Mouse (Mus musculus) intestine, embryonic 16.5 days (tissue): ENCODE data around the gene Nr4a3. TPM values are rescaled to one million over a fixed set of nuclear protein-coding genes. Genes with fewer than 3 reads are reported as not detected.

Experiments
- ATAC-seq: fragments of 200-750 bp; cut with Nextera tagmentation; 2 replicates; pipeline ENCODE4 v1.8.0; 2017; ENCODE audit warnings: moderate TSS enrichment, moderate library complexity
- H3K27ac ChIP-seq: fragments of 300-500 bp; sonication (generic); 2 replicates; pipeline ENCODE4 v1.5.1; 2014; ENCODE audit warnings: mild to moderate bottlenecking, low read length
- H3K27me3 ChIP-seq: fragments of 300-500 bp; sonication (generic); replicated peaks from 2 replicates; pipeline ENCODE4 v1.6.1; 2014; ENCODE audit warnings: low read length, control low read depth, mixed read lengths; ENCODE audit not compliant: control insufficient read depth, insufficient read depth
- H3K36me3 ChIP-seq: fragments of 300-500 bp; sonication (generic); 2 replicates; pipeline ENCODE4 v1.6.1; 2014; ENCODE audit warnings: low read length, control low read depth; ENCODE audit not compliant: control insufficient read depth, insufficient read depth
- H3K4me1 ChIP-seq: fragments of 300-500 bp; sonication (generic); 2 replicates; pipeline ENCODE4 v1.6.1; 2014; ENCODE audit warnings: low read length, control low read depth, mixed read lengths; ENCODE audit not compliant: control insufficient read depth, insufficient read depth
- H3K4me2 ChIP-seq: fragments of 300-500 bp; sonication (generic); 2 replicates; pipeline ENCODE4 v1.6.1; 2014; ENCODE audit warnings: low read depth, low read length, control low read depth
- H3K4me3 ChIP-seq: fragments of 300-500 bp; sonication (generic); 2 replicates; pipeline ENCODE4 v1.5.1; 2014; ENCODE audit warnings: mild to moderate bottlenecking, low read length
- H3K9ac ChIP-seq: fragments of 300-500 bp; sonication (generic); 2 replicates; pipeline ENCODE4 v1.6.1; 2014; ENCODE audit warnings: low read depth, low read length
- H3K9me3 ChIP-seq: fragments of 300-500 bp; sonication (generic); 2 replicates; pipeline ENCODE4 v1.6.1; 2016; ENCODE audit warnings: low read length, control low read depth; ENCODE audit not compliant: control insufficient read depth
- WGBS: fragments of 180-500 bp; shearing (Covaris S2); extraction: QIAGEN DNeasy Blood & Tissue Kit; methylation state at CpG from one replicate; pipeline ENCODE4 v1.1.7; 2014; 5-methylcytosine and 5-hydroxymethylcytosine counted together
- polyA plus RNA-seq: library from polyadenylated mRNA; unstranded; fragments of >200 nt; fragmentation: Nextera tagmentation; extraction: Ambion mirVana; gene quantifications from 2 replicates; pipeline ENCODE4 v1.2.1, GENCODE M21; 2015

The Nr4a3 gene
- polyA plus RNA-seq, 1 experiment from 2014 or later: 0.16 TPM

DNA sequence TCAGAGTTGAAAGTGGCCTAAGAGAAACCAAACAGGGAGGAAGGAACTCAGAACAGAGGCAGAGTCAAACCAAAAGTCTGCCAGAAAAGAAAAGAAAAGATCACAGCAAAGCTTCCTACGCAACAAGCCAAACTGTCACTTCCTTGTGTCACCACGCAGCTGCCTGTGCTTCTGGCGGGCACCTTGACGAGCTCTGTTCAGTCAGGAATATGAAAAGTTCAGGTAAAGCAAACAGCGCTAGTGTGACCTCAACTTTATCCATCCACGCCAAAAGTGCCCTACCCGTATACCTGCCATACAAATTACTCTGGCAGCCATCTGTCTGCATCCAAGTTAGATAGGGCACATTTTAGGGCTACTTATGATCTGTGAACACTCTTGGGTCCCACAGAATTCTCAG, 5.2 kb upstream of the Nr4a3 start:
- ATAC-seq: no peak
- Histone ChIP-seq H3K27ac (no peak overlapping the region), H3K9me3 (no peaks in the 10 kb centered on the region), H3K4me3 (no peak overlapping the region), H3K9ac (no peak overlapping the region), H3K27me3 (no peaks in the 10 kb centered on the region), H3K4me2 (no peak overlapping the region), H3K36me3 (no peaks in the 10 kb centered on the region), H3K4me1 (0 out of 2 replicates have a peak, but pooled peaks cover 2% of the 10 kb centered on the region)
- 80% methylated on average over 7 of the region's 7 CpGs for WGBS

DNA sequence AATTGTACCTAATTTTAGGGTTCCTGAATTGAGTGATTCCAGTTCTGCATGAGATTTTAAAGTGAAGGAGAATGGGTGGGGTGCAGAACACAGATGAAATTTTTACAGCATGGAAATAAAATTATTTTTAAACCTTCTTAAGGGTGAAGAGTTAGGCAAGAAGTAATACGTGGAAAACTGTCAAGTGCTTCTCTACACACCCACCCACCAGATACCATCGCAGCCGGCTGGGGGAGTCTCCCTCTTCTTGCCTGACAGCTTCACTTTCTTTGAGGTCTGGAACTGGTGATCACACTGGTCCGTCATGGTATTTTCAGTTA, 2.5 kb upstream of the Nr4a3 start:
- no peaks in the 10 kb centered on the region for H3K9me3 ChIP-seq
- no peak; the same call in 1 of the 2 replicates for ATAC-seq
- H3K4me1 ChIP-seq: peaks cover 20% of the 10 kb centered on the region
- H3K4me2 ChIP-seq: peak overlapping the region; percentile 100
- WGBS: 1% methylated on average over 4 of the region's 4 CpGs
- no peaks in the 10 kb centered on the region for H3K36me3 ChIP-seq
- H3K27ac ChIP-seq: peak overlapping the region; percentile 97
- H3K9ac ChIP-seq: peak overlapping the region; percentile 94
- H3K27me3 ChIP-seq: peaks cover 15% of the 10 kb centered on the region
- peak overlapping the region; percentile 71 for H3K4me3 ChIP-seq

DNA sequence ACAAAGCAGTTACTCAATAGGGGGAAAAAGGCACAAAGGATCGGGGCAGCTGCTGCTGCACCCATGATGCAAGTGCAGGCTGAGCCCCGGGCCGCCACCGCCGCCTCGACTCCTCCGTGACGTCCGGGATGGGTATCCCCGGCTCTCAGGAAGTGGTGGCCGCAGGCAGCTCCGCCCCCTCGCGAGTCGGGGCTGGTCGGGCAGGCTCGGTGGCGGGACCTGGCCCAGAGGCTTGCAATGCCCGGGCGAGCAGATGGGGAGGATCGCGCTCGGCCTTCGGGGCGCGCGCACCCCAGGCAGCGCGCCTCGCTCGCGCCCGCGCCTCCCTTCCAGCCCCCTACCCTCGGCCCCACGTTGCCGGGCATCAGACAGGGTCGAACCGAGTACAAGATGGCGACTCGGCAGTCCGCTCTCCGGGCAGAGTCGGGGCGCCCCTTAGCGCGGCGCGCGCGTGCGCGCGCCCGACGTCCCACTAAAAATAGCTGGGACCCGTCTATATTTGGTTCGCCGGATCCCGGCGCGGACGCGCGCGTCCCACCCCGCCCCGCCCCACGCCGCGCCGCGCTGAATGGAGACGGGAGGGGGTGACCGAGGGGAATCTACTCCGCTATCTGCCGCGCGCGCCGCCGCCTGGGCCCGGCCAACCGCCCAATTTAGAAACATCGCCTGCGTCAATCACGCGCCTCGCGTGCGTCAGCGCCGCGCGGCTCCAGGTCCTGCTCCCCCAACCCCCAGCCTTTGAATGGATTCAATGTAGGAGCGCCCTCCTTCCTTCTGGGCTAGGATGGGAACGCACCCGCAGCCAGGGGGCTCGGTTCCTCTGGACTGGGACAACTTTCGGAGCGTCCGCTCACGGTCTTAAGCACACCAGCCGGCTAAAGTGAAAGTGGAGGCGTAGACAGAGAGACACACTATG, 1.9 kb upstream of the Nr4a3 start:
- under 1% methylated on average over 105 of the region's 105 CpGs for WGBS
- peak; percentile 90 for ATAC-seq

DNA sequence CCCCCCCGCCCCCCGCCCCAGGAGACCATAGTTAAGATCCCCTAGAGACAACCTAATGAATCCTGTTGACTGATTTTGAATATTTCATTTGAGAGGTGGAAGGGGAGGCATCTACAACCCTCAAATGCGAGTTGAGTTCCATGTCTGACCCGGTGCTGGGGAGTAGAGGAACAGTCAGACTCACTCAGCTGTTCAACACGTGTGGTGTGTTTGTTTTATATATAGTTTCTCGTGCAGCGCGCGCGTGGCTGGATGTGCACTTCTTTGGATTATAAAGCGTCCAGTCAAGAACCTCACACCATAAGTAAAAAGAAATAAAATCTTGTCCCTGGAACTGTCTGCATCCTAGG, 837 bp upstream of the Nr4a3 start:
- Histone ChIP-seq H3K9me3 (no peaks in the 10 kb centered on the region), H3K4me2 (peak overlapping the region; percentile 100), H3K27me3 (peaks cover 30% of the 10 kb centered on the region), H3K36me3 (no peaks in the 10 kb centered on the region), H3K9ac (peak overlapping the region; percentile 76), H3K4me1 (peaks cover 32% of the 10 kb centered on the region), H3K27ac (peak overlapping the region; percentile 33), H3K4me3 (peak overlapping the region; percentile 71)
- no peak for ATAC-seq
- WGBS: under 1% methylated on average over 11 of the region's 11 CpGs

More for the DNA sequence above, 1.9 kb upstream of the Nr4a3 start:
- Histone ChIP-seq H3K27ac (peak overlapping the region; percentile 97), H3K4me1 (peaks cover 26% of the 10 kb centered on the region), H3K27me3 (peaks cover 21% of the 10 kb centered on the region), H3K9me3 (no peaks in the 10 kb centered on the region), H3K9ac (peak overlapping the region; percentile 94), H3K36me3 (no peaks in the 10 kb centered on the region), H3K4me3 (peak overlapping the region; percentile 71), H3K4me2 (peak overlapping the region; percentile 100)

DNA sequence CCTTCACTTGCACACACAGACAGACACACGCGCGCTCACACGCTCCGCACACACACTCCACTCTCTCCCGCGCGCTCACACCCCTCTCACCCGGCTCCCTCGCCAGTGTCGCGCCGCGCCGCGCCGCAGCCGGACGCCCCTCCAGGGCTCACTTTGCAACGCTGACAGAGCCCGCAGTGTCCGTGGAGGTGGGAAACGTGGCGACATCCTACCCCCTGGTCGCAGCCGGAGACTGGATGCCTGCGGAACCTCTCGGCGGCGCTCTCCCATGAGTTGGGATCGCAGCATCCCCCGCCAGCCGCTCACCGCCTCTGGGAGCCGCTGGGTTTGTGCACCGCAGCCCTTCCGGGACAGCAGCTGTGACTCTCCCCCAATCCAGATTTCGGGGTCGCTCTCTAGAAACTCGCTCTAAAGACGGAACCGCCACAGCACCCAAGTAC, 348 bp downstream of the Nr4a3 start:
- H3K27ac ChIP-seq: no peak overlapping the region
- H3K9ac ChIP-seq: peak overlapping the region; percentile 76
- peak overlapping the region; percentile 71 for H3K4me3 ChIP-seq
- no peaks in the 10 kb centered on the region for H3K36me3 ChIP-seq
- peaks cover 40% of the 10 kb centered on the region for H3K27me3 ChIP-seq
- peaks cover 32% of the 10 kb centered on the region for H3K4me1 ChIP-seq
- peak overlapping the region; percentile 100 for H3K4me2 ChIP-seq
- H3K9me3 ChIP-seq: no peaks in the 10 kb centered on the region
- no peak; the same call in 1 of the 2 replicates for ATAC-seq
- under 1% methylated on average over 42 of the region's 42 CpGs for WGBS

DNA sequence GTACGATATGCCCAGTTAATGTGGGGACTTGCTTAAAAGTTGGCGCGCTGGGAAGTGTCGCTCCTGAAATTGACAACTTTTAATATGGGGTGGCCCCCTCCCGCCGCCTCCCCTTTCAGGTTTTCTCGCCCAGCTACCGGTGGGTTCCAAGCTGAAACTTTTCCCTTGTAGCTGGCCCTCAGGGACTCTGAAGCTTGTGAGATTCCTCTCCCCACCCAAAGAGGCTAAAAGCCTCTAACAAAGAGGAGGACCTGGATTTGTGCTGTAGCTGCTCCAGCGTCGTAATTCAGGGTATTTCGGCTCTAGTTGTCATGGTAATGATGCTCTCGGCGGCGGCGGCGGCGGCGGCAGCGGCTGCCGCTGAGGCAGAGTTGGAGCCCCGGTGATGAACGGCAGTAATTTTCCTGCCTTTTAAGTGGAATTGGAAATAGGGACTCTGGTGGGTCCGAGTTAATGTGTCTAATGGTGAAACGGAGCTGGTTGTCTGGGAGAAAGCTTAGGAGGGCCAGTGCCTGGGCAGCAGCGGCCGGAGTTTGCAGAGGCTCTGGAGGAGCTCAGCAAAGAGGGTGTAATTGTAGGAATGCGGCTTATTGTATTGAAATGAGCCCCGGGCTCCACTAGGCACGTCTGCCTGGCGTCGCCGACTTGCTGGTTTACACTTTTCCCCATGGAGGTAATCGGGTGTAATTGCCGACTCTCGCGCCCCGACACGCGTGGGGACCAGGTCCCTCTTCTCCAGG, 938 bp downstream of the Nr4a3 start:
- H3K9ac ChIP-seq: peak overlapping the region; percentile 76
- H3K4me1 ChIP-seq: peaks cover 32% of the 10 kb centered on the region
- H3K9me3 ChIP-seq: no peaks in the 10 kb centered on the region
- WGBS: under 1% methylated on average over 39 of the region's 39 CpGs
- ATAC-seq: no peak
- H3K4me2 ChIP-seq: peak overlapping the region; percentile 100
- no peak overlapping the region for H3K27ac ChIP-seq
- H3K27me3 ChIP-seq: peaks cover 46% of the 10 kb centered on the region
- no peaks in the 10 kb centered on the region for H3K36me3 ChIP-seq
- H3K4me3 ChIP-seq: peak overlapping the region; percentile 71

DNA sequence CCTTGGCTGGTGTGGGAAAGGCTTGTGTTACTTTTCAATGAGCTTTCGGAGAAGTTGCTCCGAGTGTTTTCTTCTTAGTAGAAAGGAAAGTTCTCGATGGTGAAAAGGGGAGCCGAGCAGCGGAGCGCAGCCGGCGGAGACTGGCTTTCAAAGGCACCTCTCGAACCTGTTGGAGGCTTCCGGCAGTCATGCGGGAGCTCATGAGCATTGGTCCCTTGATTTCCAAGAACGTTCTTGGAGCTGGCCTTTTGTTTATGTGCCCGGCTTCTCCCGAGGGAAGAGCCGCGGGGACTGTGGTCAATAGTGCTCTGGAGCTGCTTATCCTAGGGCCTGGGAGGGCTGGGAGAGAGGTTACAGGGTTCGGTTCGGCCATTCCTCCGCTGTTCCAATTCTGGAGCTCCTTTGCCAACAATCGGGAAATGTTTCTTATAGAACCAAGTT, 1.5 kb downstream of the Nr4a3 start:
- WGBS: under 1% methylated on average over 20 of the region's 20 CpGs
- Histone ChIP-seq H3K27me3 (peaks cover 52% of the 10 kb centered on the region), H3K36me3 (no peaks in the 10 kb centered on the region), H3K4me2 (peak overlapping the region; percentile 100), H3K4me1 (peaks cover 33% of the 10 kb centered on the region), H3K9ac (peak overlapping the region; percentile 20; the same call in 1 of the 2 replicates), H3K9me3 (no peaks in the 10 kb centered on the region), H3K4me3 (peak overlapping the region; percentile 71), H3K27ac (no peak overlapping the region)
- ATAC-seq: no peak

DNA sequence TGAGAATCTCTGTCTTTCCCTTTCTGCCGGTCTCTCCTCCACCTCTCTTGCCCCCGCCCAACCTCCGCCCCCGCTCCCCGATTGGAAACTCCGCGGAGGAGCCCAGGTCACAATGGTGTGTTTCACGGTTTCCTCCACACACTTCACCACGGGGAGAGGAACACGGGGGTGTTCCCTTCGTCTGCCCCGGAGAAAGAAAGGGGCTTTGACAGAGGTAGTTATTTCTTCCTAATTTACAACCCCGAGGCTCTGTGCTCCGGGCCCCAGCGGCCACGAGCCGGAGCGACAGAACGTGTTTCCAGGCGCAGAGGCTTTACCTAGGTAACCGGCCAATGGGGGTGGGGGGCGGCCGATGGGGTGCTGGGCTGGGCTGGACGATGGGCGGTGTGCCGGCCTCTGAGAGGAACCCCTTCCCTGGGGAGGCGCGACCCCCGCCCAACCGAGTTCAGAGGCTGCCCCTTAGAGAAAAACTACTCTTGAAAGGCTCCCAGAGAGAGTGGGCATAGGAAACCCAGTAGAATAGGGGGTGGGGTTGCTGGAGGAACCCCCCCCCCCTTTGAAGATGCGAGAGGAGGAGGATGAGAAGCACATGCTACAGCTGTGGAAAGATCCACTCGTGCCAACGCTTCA, 2.3 kb downstream of the Nr4a3 start:
- Histone ChIP-seq H3K27me3 (peaks cover 60% of the 10 kb centered on the region), H3K4me1 (peaks cover 37% of the 10 kb centered on the region), H3K36me3 (no peaks in the 10 kb centered on the region), H3K27ac (no peak overlapping the region), H3K9ac (peak overlapping the region; percentile 20; the same call in 1 of the 2 replicates), H3K9me3 (no peaks in the 10 kb centered on the region), H3K4me3 (peak overlapping the region; percentile 71), H3K4me2 (peak overlapping the region; percentile 100)
- WGBS: under 1% methylated on average over 33 of the region's 33 CpGs
- no peak for ATAC-seq
